Mouse (Mus musculus): ENCODE results near the gene Aldh1a3. TPM values are rescaled to one million over a fixed set of nuclear protein-coding genes. Genes with fewer than 3 reads are reported as not detected.

The Aldh1a3 gene
- polyA plus RNA-seq (2014; fragmentation: Nextera tagmentation; extraction: Ambion mirVana): 2.9 TPM in 2 replicates

- Histone ChIP-seq H3K4me2 (peak within 1 kb of the TSS; percentile 73), H3K36me3 (ENCODE audit: control insufficient read depth, insufficient read depth, low read length) (no peaks in the 10 kb centered on the region), H3K4me1 (replicated peaks; ENCODE audit: control insufficient read depth, insufficient read depth, low read length) (peaks cover 6% of the 10 kb centered on the region; the same call in 1 of the 2 replicates), H3K4me3 (ENCODE audit: low read depth, low read length) (peak within 1 kb of the TSS; percentile 50), H3K27me3 (replicated peaks; ENCODE audit: control insufficient read depth, insufficient read depth, low read length) (peaks cover 62% of the 10 kb centered on the region), H3K27ac (ENCODE audit: low read depth, low read length) (no peak within 1 kb of the TSS), H3K9ac (ENCODE audit: low read depth, low read length) (no peak within 1 kb of the TSS), H3K9me3 (ENCODE audit: control insufficient read depth, low read length) (no peaks in the 10 kb centered on the region)
- ATAC-seq (replicated peaks; ENCODE audit: low FRiP score): peak; percentile 36; the same call in 1 of the 2 replicates
- no peak for DNase-seq (ENCODE audit: low spot score)
- under 1% methylated on average over 53 of the region's 56 CpGs for WGBS
Observed at GRCm38 (mm10) chr7:66427437-66428161, at the start of gene Aldh1a3. Aldh1a3 (minus strand) TSS chr7:66427517.

DNA sequence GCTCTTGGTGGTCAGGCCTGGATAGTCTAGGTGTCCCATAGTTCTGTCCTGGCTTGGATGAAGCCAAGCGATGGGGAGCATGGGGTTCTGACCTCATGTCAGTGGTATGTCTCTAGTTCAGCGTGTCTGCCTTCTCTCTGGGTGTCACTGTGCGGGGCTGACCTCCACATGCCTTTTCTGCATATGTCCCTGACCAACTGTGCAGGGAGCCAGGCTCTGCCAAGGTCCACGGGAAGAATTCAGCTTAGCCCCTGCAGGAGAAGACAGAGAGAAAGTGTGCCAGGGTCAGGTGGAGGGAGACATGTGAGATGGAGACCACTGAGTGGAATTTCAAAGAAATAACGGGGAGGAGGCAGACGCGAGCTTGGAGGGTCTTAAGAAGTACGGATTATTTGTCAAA is 49.0 kb upstream of the Aldh1a3 start:
- no peak overlapping the region for H3K4me3 ChIP-seq (ENCODE audit: low read depth, low read length)
- WGBS: 73% methylated on average over 8 of the region's 8 CpGs
- H3K4me2 ChIP-seq: no peak overlapping the region
- H3K27me3 ChIP-seq (replicated peaks; ENCODE audit: control insufficient read depth, insufficient read depth, low read length): no peaks in the 10 kb centered on the region
- H3K9ac ChIP-seq (ENCODE audit: low read depth, low read length): no peak overlapping the region
- ATAC-seq (replicated peaks; ENCODE audit: low FRiP score) (no peak), DNase-seq (ENCODE audit: low spot score) (no peak)
- no peak overlapping the region for H3K27ac ChIP-seq (ENCODE audit: low read depth, low read length)
- no peaks in the 10 kb centered on the region for H3K36me3 ChIP-seq (ENCODE audit: control insufficient read depth, insufficient read depth, low read length)
- H3K4me1 ChIP-seq (replicated peaks; ENCODE audit: control insufficient read depth, insufficient read depth, low read length): no peaks in the 10 kb centered on the region
- H3K9me3 ChIP-seq (ENCODE audit: control insufficient read depth, low read length): no peaks in the 10 kb centered on the region

GRCm38 (mm10) chr7:66471641-66472216 is 44.4 kb upstream of the Aldh1a3 start:
- H3K27ac ChIP-seq (ENCODE audit: low read depth, low read length): no peak overlapping the region
- no peaks in the 10 kb centered on the region for H3K27me3 ChIP-seq (replicated peaks; ENCODE audit: control insufficient read depth, insufficient read depth, low read length)
- ATAC-seq (replicated peaks; ENCODE audit: low FRiP score) (no peak), DNase-seq (ENCODE audit: low spot score) (no peak)
- no peak overlapping the region for H3K4me2 ChIP-seq
- 77% methylated on average over 12 of the region's 12 CpGs for WGBS
- H3K4me3 ChIP-seq (ENCODE audit: low read depth, low read length): no peak overlapping the region
- no peaks in the 10 kb centered on the region for H3K9me3 ChIP-seq (ENCODE audit: control insufficient read depth, low read length)
- no peak overlapping the region for H3K9ac ChIP-seq (ENCODE audit: low read depth, low read length)
- H3K36me3 ChIP-seq (ENCODE audit: control insufficient read depth, insufficient read depth, low read length): no peaks in the 10 kb centered on the region
- no peaks in the 10 kb centered on the region for H3K4me1 ChIP-seq (replicated peaks; ENCODE audit: control insufficient read depth, insufficient read depth, low read length)

DNA sequence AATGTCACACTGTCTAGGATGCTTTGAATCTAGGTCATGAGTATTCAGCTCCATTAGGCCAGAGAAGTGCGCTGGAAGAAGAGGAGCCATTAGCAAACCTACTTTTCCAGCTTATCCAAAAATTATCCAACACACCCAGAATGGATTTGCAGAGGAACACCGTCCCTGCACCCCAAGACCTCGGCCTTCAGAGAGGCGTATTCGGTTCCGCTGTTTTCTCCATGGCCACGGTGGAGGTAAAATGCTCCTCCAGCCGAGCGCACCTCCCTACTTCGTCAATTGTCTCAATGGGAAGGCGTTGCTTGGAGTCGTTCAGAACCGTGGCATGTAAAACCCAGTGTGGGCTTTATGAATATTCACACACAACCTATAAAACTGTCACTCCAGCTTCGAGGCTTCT is 39.3 kb upstream of the Aldh1a3 start:
- no peaks in the 10 kb centered on the region for H3K4me1 ChIP-seq (replicated peaks; ENCODE audit: control insufficient read depth, insufficient read depth, low read length)
- H3K36me3 ChIP-seq (ENCODE audit: control insufficient read depth, insufficient read depth, low read length): no peaks in the 10 kb centered on the region
- WGBS: 88% methylated on average over 14 of the region's 14 CpGs
- H3K27ac ChIP-seq (ENCODE audit: low read depth, low read length): no peak overlapping the region
- no peak overlapping the region for H3K4me3 ChIP-seq (ENCODE audit: low read depth, low read length)
- ATAC-seq (replicated peaks; ENCODE audit: low FRiP score): no peak
- H3K9me3 ChIP-seq (ENCODE audit: control insufficient read depth, low read length): no peaks in the 10 kb centered on the region
- H3K4me2 ChIP-seq: no peak overlapping the region
- H3K27me3 ChIP-seq (replicated peaks; ENCODE audit: control insufficient read depth, insufficient read depth, low read length): no peaks in the 10 kb centered on the region
- no peak overlapping the region for H3K9ac ChIP-seq (ENCODE audit: low read depth, low read length)
- DNase-seq (ENCODE audit: low spot score): no peak

- Histone ChIP-seq H3K4me3 (ENCODE audit: low read depth, low read length) (no peak overlapping the region), H3K36me3 (ENCODE audit: control insufficient read depth, insufficient read depth, low read length) (no peaks in the 10 kb centered on the region), H3K4me2 (no peak overlapping the region), H3K4me1 (replicated peaks; ENCODE audit: control insufficient read depth, insufficient read depth, low read length) (no peaks in the 10 kb centered on the region), H3K27me3 (replicated peaks; ENCODE audit: control insufficient read depth, insufficient read depth, low read length) (no peaks in the 10 kb centered on the region), H3K27ac (ENCODE audit: low read depth, low read length) (no peak overlapping the region), H3K9me3 (ENCODE audit: control insufficient read depth, low read length) (no peaks in the 10 kb centered on the region), H3K9ac (ENCODE audit: low read depth, low read length) (no peak overlapping the region)
- ATAC-seq (replicated peaks; ENCODE audit: low FRiP score): no peak
- 84% methylated on average over 5 of the region's 5 CpGs for WGBS
- DNase-seq (ENCODE audit: low spot score): no peak
Observed at GRCm38 (mm10) chr7:66465241-66465640, 37.9 kb upstream of the Aldh1a3 start.

DNA sequence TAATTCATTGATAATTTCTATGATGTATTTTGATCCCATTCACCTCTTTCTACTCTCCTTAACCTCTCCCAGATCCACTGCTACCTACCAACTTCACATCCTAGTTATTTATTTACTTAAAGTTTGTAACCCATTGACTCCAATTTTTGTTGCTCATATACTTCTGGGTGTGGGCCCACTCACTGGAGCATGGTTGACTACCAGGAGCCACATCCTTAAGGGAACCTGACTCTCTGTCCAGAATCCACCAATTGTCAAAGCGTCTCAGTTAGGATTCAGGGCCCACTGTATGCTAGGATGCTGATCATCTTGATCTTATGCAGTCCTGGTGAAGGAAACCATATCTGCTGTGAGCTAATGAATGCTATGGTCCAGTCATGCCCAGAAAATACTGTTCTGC is 35.8 kb upstream of the Aldh1a3 start:
- Histone ChIP-seq H3K27ac (ENCODE audit: low read depth, low read length) (no peak overlapping the region), H3K9ac (ENCODE audit: low read depth, low read length) (no peak overlapping the region), H3K27me3 (replicated peaks; ENCODE audit: control insufficient read depth, insufficient read depth, low read length) (no peaks in the 10 kb centered on the region), H3K36me3 (ENCODE audit: control insufficient read depth, insufficient read depth, low read length) (no peaks in the 10 kb centered on the region), H3K4me2 (no peak overlapping the region), H3K4me3 (ENCODE audit: low read depth, low read length) (no peak overlapping the region), H3K9me3 (ENCODE audit: control insufficient read depth, low read length) (no peaks in the 10 kb centered on the region), H3K4me1 (replicated peaks; ENCODE audit: control insufficient read depth, insufficient read depth, low read length) (no peaks in the 10 kb centered on the region)
- no peak for DNase-seq (ENCODE audit: low spot score)
- ATAC-seq (replicated peaks; ENCODE audit: low FRiP score): no peak
- WGBS: 92% methylated on average over 1 of the region's 1 CpGs

GRCm38 (mm10) chr7:66451622-66452295 is 24.4 kb upstream of the Aldh1a3 start:
- H3K4me3 ChIP-seq (ENCODE audit: low read depth, low read length): no peak overlapping the region
- ATAC-seq (replicated peaks; ENCODE audit: low FRiP score): no peak
- H3K4me2 ChIP-seq: no peak overlapping the region
- H3K4me1 ChIP-seq (replicated peaks; ENCODE audit: control insufficient read depth, insufficient read depth, low read length): peaks cover 3% of the 10 kb centered on the region; the same call in 1 of the 2 replicates
- no peaks in the 10 kb centered on the region for H3K36me3 ChIP-seq (ENCODE audit: control insufficient read depth, insufficient read depth, low read length)
- H3K27ac ChIP-seq (ENCODE audit: low read depth, low read length): no peak overlapping the region
- DNase-seq (ENCODE audit: low spot score): no peak
- H3K9ac ChIP-seq (ENCODE audit: low read depth, low read length): no peak overlapping the region
- no peaks in the 10 kb centered on the region for H3K9me3 ChIP-seq (ENCODE audit: control insufficient read depth, low read length)
- WGBS: 54% methylated on average over 12 of the region's 12 CpGs
- H3K27me3 ChIP-seq (replicated peaks; ENCODE audit: control insufficient read depth, insufficient read depth, low read length): no peaks in the 10 kb centered on the region

- ATAC-seq (replicated peaks; ENCODE audit: low FRiP score) (no peak), DNase-seq (ENCODE audit: low spot score) (no peak)
- H3K27me3 ChIP-seq (replicated peaks; ENCODE audit: control insufficient read depth, insufficient read depth, low read length): no peaks in the 10 kb centered on the region
- WGBS: 10% methylated on average over 16 of the region's 16 CpGs
- no peaks in the 10 kb centered on the region for H3K9me3 ChIP-seq (ENCODE audit: control insufficient read depth, low read length)
- peaks cover 3% of the 10 kb centered on the region; the same call in 1 of the 2 replicates for H3K4me1 ChIP-seq (replicated peaks; ENCODE audit: control insufficient read depth, insufficient read depth, low read length)
- H3K36me3 ChIP-seq (ENCODE audit: control insufficient read depth, insufficient read depth, low read length): no peaks in the 10 kb centered on the region
- no peak overlapping the region for H3K27ac ChIP-seq (ENCODE audit: low read depth, low read length)
- peak overlapping the region; percentile 60 for H3K4me2 ChIP-seq
- H3K4me3 ChIP-seq (ENCODE audit: low read depth, low read length): peak overlapping the region; percentile 25; the same call in 1 of the 2 replicates
- no peak overlapping the region for H3K9ac ChIP-seq (ENCODE audit: low read depth, low read length)
Observed at GRCm38 (mm10) chr7:66449971-66450752, 22.8 kb upstream of the Aldh1a3 start.

All from liver, embryonic 11.5 days (tissue).